In genomic region chr19:7310704-7311103, GRCm38 (mm10) we compare ENCODE assay signal across 8 mouse cellular contexts. TPM values are rescaled to one million over a fixed set of nuclear protein-coding genes. Genes with fewer than 3 reads are reported as not detected.
DNase-seq lines count a peak whose midpoint lies in the region; ATAC-seq lines count a peak whose summit lies in the region.

No protein-coding gene starts in this region.

- 12% methylated on average over 5 of the region's 5 CpGs for WGBS in forebrain, embryonic 10.5 days
- WGBS in forebrain, embryonic 12.5 days = 28% methylated on average over 5 of the region's 5 CpGs
- WGBS in hindbrain, embryonic 11.5 days = 27% methylated on average over 5 of the region's 5 CpGs
- 20% methylated on average over 5 of the region's 5 CpGs for WGBS in limb, embryonic 12.5 days
- WGBS in midbrain, embryonic 11.5 days = 10% methylated on average over 5 of the region's 5 CpGs

- peak; percentile 37 for DNase-seq in forebrain, embryonic 10.5 days (ENCODE audit: extremely low spot score, low spot score)
- DNase-seq in hindbrain, embryonic 11.5 days (ENCODE audit: low spot score) = peak; percentile 41
- DNase-seq in midbrain, embryonic 11.5 days (ENCODE audit: low spot score, missing footprints) = peak; percentile 83
- peak; percentile 63 for DNase-seq in urinary bladder, adult 2 months (ENCODE audit: low spot score)

- no peaks in the 10 kb centered on the region for H3K36me3 ChIP-seq in forebrain, embryonic 10.5 days (replicated peaks)
- H3K36me3 ChIP-seq in forebrain, embryonic 12.5 days (replicated peaks) = no peaks in the 10 kb centered on the region
- no peaks in the 10 kb centered on the region for H3K36me3 ChIP-seq in hindbrain, embryonic 11.5 days (ENCODE audit: control insufficient read depth, insufficient read depth, low read length)
- no peaks in the 10 kb centered on the region for H3K36me3 ChIP-seq in limb, embryonic 12.5 days
- H3K36me3 ChIP-seq in midbrain, embryonic 11.5 days (ENCODE audit: control insufficient read depth, insufficient read depth, low read length) = no peaks in the 10 kb centered on the region

- H3K27ac ChIP-seq in forebrain, embryonic 10.5 days = peak overlapping the region; percentile 73
- H3K27ac ChIP-seq in forebrain, embryonic 12.5 days = no peak overlapping the region
- H3K27ac ChIP-seq in brown adipose tissue, adult 24 weeks (replicated peaks; ENCODE audit: low read depth, low read length) = peak overlapping the region; percentile 95
- H3K27ac ChIP-seq in hindbrain, embryonic 11.5 days (ENCODE audit: low read depth, low read length) = no peak overlapping the region
- peak overlapping the region; percentile 69 for H3K27ac ChIP-seq in limb, embryonic 12.5 days
- no peak overlapping the region for H3K27ac ChIP-seq in midbrain, embryonic 11.5 days (ENCODE audit: low read depth, low read length)

- ATAC-seq in forebrain, embryonic 12.5 days (ENCODE audit: low FRiP score) = no peak
- peak; percentile 80 for ATAC-seq in erythroid progenitor cell, adult 5-6 weeks (replicated peaks; ENCODE audit: low FRiP score, poor library complexity, severe bottlenecking)
- ATAC-seq in hindbrain, embryonic 11.5 days (ENCODE audit: low FRiP score) = no peak
- ATAC-seq in limb, embryonic 12.5 days (ENCODE audit: insufficient number of reproducible peaks, insufficient read depth, low FRiP score, low TSS enrichment, low read depth) = no peak
- ATAC-seq in midbrain, embryonic 11.5 days (ENCODE audit: low FRiP score) = no peak

- H3K4me2 ChIP-seq in forebrain, embryonic 12.5 days = no peak overlapping the region
- no peak overlapping the region for H3K4me2 ChIP-seq in hindbrain, embryonic 11.5 days (replicated peaks; ENCODE audit: low read depth, low read length)
- H3K4me2 ChIP-seq in limb, embryonic 12.5 days = peak overlapping the region; percentile 9
- H3K4me2 ChIP-seq in midbrain, embryonic 11.5 days = no peak overlapping the region

- H3K4me3 ChIP-seq in forebrain, embryonic 10.5 days = no peak overlapping the region; the same call in 1 of the 2 replicates
- H3K4me3 ChIP-seq in forebrain, embryonic 12.5 days (replicated peaks) = no peak overlapping the region
- H3K4me3 ChIP-seq in brown adipose tissue, adult 24 weeks (ENCODE audit: insufficient read depth, low read depth, low read length) = no peak overlapping the region
- no peak overlapping the region for H3K4me3 ChIP-seq in hindbrain, embryonic 11.5 days (ENCODE audit: low read depth, low read length)
- H3K4me3 ChIP-seq in limb, embryonic 12.5 days (replicated peaks) = 0 out of 2 replicates have a peak overlapping the region, but pooled peaks have one; percentile 6
- no peak overlapping the region for H3K4me3 ChIP-seq in midbrain, embryonic 11.5 days (ENCODE audit: low read depth, low read length)

- peaks cover 61% of the 10 kb centered on the region for H3K4me1 ChIP-seq in forebrain, embryonic 10.5 days
- H3K4me1 ChIP-seq in forebrain, embryonic 12.5 days = peaks cover 48% of the 10 kb centered on the region
- H3K4me1 ChIP-seq in brown adipose tissue, adult 24 weeks (ENCODE audit: control insufficient read depth, insufficient read depth, insufficient read length, low read length) = peaks cover 65% of the 10 kb centered on the region
- H3K4me1 ChIP-seq in hindbrain, embryonic 11.5 days (replicated peaks; ENCODE audit: control insufficient read depth, insufficient read depth, low read length) = peaks cover 11% of the 10 kb centered on the region
- H3K4me1 ChIP-seq in limb, embryonic 12.5 days (replicated peaks) = peaks cover 50% of the 10 kb centered on the region
- peaks cover 20% of the 10 kb centered on the region for H3K4me1 ChIP-seq in midbrain, embryonic 11.5 days (ENCODE audit: control insufficient read depth, insufficient read depth, low read length)

- no peaks in the 10 kb centered on the region for H3K9me3 ChIP-seq in forebrain, embryonic 10.5 days
- H3K9me3 ChIP-seq in forebrain, embryonic 12.5 days = no peaks in the 10 kb centered on the region
- no peaks in the 10 kb centered on the region for H3K9me3 ChIP-seq in hindbrain, embryonic 11.5 days (ENCODE audit: control insufficient read depth, low read length)
- H3K9me3 ChIP-seq in limb, embryonic 12.5 days = no peaks in the 10 kb centered on the region
- no peaks in the 10 kb centered on the region for H3K9me3 ChIP-seq in midbrain, embryonic 11.5 days (ENCODE audit: control insufficient read depth, low read length)

- no peak overlapping the region for H3K9ac ChIP-seq in forebrain, embryonic 12.5 days
- H3K9ac ChIP-seq in hindbrain, embryonic 11.5 days (ENCODE audit: low read depth, low read length) = no peak overlapping the region
- H3K9ac ChIP-seq in limb, embryonic 12.5 days (replicated peaks) = peak overlapping the region; percentile 28; the same call in 1 of the 2 replicates
- no peak overlapping the region for H3K9ac ChIP-seq in midbrain, embryonic 11.5 days (ENCODE audit: low read length)

- H3K27me3 ChIP-seq in forebrain, embryonic 10.5 days (ENCODE audit: poor library complexity, severe bottlenecking) = no peaks in the 10 kb centered on the region
- H3K27me3 ChIP-seq in forebrain, embryonic 12.5 days = no peaks in the 10 kb centered on the region
- H3K27me3 ChIP-seq in hindbrain, embryonic 11.5 days (ENCODE audit: control insufficient read depth, insufficient read depth, low read length) = no peaks in the 10 kb centered on the region
- no peaks in the 10 kb centered on the region for H3K27me3 ChIP-seq in limb, embryonic 12.5 days
- no peaks in the 10 kb centered on the region for H3K27me3 ChIP-seq in midbrain, embryonic 11.5 days (ENCODE audit: control insufficient read depth, insufficient read depth, low read length)

RNA-seq across cellular contexts. Expression of gene Mark2, which starts 31.0 kb away (rescaled TPM):
- polyA plus RNA-seq in forebrain, embryonic 10.5 days (2016; fragmentation: Nextera tagmentation; extraction: Ambion mirVana) = 38.2 and 41.4 TPM in 2 replicates
- polyA plus RNA-seq in forebrain, embryonic 12.5 days (2016; fragmentation: Nextera tagmentation; extraction: Ambion mirVana) = 47.6 and 53.5 TPM in 2 replicates
- 24.1 and 35.4 TPM in 2 replicates for polyA plus RNA-seq in brown adipose tissue, adult 24 weeks (2012; ENCODE audit: insufficient read depth, insufficient read length, missing spikeins)
- total RNA-seq in erythroid progenitor cell, adult 5-6 weeks (2015; ENCODE audit: low replicate concordance) = 48.7 and 54.1 TPM in 2 replicates
- 38.4 and 51.5 TPM in 2 replicates for total RNA-seq in erythroid progenitor cell, adult 5-6 weeks (2017; ENCODE audit: low replicate concordance)
- 47.4 and 50.7 TPM in 2 replicates for polyA plus RNA-seq in hindbrain, embryonic 11.5 days (2014; fragmentation: Nextera tagmentation; extraction: Ambion mirVana)
- 54.4 and 58.5 TPM in 2 replicates for polyA plus RNA-seq in limb, embryonic 12.5 days (2016; fragmentation: Nextera tagmentation; extraction: Ambion mirVana)
- 43.0 and 53.9 TPM in 2 replicates for polyA plus RNA-seq in midbrain, embryonic 11.5 days (2014; fragmentation: Nextera tagmentation; extraction: Ambion mirVana)
- polyA plus RNA-seq in urinary bladder, adult 2 months (2012; rRNA removed) = 75.2 and 100 TPM in 2 replicates

RNA-seq across cellular contexts. Expression of gene Rcor2, which starts 43.6 kb away (rescaled TPM):
- 61.7 and 64.0 TPM in 2 replicates for polyA plus RNA-seq in forebrain, embryonic 10.5 days (2016; fragmentation: Nextera tagmentation; extraction: Ambion mirVana)
- polyA plus RNA-seq in forebrain, embryonic 12.5 days (2016; fragmentation: Nextera tagmentation; extraction: Ambion mirVana) = 88.6 and 89.4 TPM in 2 replicates
- polyA plus RNA-seq in brown adipose tissue, adult 24 weeks (2012; ENCODE audit: insufficient read depth, insufficient read length, missing spikeins) = 1.0 and 7.8 TPM in 2 replicates
- 2.2 TPM in 1 of 2 replicates, not detected in the other for total RNA-seq in erythroid progenitor cell, adult 5-6 weeks (2015; ENCODE audit: low replicate concordance)
- total RNA-seq in erythroid progenitor cell, adult 5-6 weeks (2017; ENCODE audit: low replicate concordance) = 0.53 TPM in 1 of 2 replicates, not detected in the other
- polyA plus RNA-seq in hindbrain, embryonic 11.5 days (2014; fragmentation: Nextera tagmentation; extraction: Ambion mirVana) = 28.1 and 31.4 TPM in 2 replicates
- 50.9 and 51.1 TPM in 2 replicates for polyA plus RNA-seq in limb, embryonic 12.5 days (2016; fragmentation: Nextera tagmentation; extraction: Ambion mirVana)
- polyA plus RNA-seq in midbrain, embryonic 11.5 days (2014; fragmentation: Nextera tagmentation; extraction: Ambion mirVana) = 33.8 and 36.9 TPM in 2 replicates
- 10.2 and 10.4 TPM in 2 replicates for polyA plus RNA-seq in urinary bladder, adult 2 months (2012; rRNA removed)

Comparison
In these comparisons a context has a peak if more than half of its experiments do, and no peak if none do; other contexts are left out.
1. H3K27ac ChIP-seq: peak in forebrain, embryonic 10.5 days (single experiment), brown adipose tissue, adult 24 weeks (single experiment) and limb, embryonic 12.5 days (single experiment); none in forebrain, embryonic 12.5 days (single experiment), hindbrain, embryonic 11.5 days (single experiment) and midbrain, embryonic 11.5 days (single experiment).
2. Peak in every context shown above with its lines, with median percentiles within 50 percentile points of each other: DNase-seq.